Mouse (Mus musculus) A20 (cell line): ENCODE results near the gene Sytl3.
"Not testable (repeated sequence)": the region's sequence is repeated elsewhere in the genome, so short reads cannot be mapped to it uniquely, and the experiment has no call there.

ENCODE experiments used
- DNase-seq: peaks from one replicate; pipeline ENCODE4 v3.0.0-alpha.2; 2011; ENCODE audit warnings: low read depth, low spot score

Gene Sytl3

GRCm38 (mm10) chr17:6645668-6646067 is 13.2 kb upstream of the Sytl3 start:
- not testable (repeated sequence) for DNase-seq

- not testable (repeated sequence) for DNase-seq
These were observed 12.1 kb upstream of the Sytl3 start for GRCm38 (mm10) chr17:6646841-6647240.

DNA sequence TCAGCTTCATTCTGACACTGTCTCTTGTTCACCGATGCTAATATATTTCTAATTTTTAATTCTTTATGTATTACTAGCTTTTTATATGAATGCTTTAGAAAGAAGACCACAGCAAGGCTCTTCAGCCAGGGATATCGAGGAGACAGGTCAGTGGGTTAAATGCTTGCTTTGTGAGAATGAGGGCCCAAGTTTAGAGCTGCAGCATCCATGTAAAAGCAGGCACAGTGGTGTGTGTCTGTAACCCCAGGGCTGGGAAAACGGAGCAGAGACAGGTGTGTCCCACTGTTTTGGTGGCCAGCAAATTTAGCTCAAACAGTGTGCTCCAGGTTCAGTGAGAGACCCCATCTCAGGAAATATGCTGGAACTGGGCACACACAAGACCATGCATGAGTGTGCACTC is 11.4 kb upstream of the Sytl3 start:
- not testable (repeated sequence) for DNase-seq

DNA sequence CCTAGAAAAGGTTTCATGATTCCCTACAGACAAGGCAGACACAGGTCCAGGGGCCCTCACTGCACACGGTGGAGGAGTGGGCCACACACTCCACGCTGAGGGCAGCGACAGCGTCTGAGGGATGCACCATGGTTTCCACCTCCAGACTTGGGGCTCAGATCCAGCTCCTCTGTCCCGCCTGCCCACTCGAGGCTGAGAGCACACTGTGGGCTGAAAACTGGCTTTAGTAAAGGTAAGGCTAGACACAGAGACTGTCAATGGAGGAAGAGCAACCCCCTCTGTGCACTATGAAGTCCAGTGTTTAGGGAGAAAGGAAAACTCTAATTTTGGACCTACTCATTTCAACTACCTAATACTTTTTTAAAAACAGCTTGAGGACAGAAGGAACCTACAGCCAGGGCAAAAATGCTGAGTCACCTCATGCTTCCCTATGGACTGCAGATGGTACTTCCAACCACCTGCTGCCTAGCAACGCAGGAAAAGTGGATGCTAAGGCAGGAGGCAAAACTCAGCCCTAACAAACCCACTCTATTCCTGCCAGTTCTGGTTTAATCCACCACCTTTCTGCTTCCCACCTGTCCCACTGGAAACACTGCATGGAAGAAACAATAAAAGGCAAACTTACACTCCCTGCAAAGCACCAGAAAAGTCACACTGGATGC is 7.9 kb upstream of the Sytl3 start:
- DNase-seq = not testable (repeated sequence)

GRCm38 (mm10) chr17:6653341-6653946 is 5.4 kb upstream of the Sytl3 start:
- DNase-seq = not testable (repeated sequence)

GRCm38 (mm10) chr17:6655087-6655511 is 3.8 kb upstream of the Sytl3 start:
- peak; percentile 78 for DNase-seq

- peak; percentile 66 for DNase-seq
These were observed 3.2 kb upstream of the Sytl3 start, which contains the start of gene Dynlt1f for GRCm38 (mm10) chr17:6655567-6656281. TSS of gene Dynlt1f (minus strand) at chr17:6655900.

DNA sequence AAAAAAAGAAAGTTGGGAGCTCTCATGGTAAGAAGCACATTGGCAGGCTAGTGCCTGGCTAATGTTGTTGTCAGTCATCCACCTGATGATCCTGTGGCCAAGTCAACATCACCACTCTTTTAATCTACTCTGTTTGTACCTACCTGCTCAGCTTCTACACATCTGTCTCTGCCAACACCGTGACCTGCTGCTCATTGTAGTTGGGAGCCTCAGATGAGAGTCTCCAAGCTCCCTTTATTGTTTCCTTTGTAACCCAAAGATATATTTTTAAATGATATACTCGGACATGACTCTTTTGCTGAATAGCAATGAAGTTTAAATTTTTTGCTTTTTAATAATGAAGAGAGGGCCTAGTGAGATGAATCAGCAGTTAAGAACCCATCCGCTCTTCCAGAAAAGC is 2.4 kb upstream of the Sytl3 start:
- DNase-seq = not testable (repeated sequence)

GRCm38 (mm10) chr17:6660589-6660988 is 1.7 kb downstream of the Sytl3 start:
- DNase-seq = not testable (repeated sequence)

DNA sequence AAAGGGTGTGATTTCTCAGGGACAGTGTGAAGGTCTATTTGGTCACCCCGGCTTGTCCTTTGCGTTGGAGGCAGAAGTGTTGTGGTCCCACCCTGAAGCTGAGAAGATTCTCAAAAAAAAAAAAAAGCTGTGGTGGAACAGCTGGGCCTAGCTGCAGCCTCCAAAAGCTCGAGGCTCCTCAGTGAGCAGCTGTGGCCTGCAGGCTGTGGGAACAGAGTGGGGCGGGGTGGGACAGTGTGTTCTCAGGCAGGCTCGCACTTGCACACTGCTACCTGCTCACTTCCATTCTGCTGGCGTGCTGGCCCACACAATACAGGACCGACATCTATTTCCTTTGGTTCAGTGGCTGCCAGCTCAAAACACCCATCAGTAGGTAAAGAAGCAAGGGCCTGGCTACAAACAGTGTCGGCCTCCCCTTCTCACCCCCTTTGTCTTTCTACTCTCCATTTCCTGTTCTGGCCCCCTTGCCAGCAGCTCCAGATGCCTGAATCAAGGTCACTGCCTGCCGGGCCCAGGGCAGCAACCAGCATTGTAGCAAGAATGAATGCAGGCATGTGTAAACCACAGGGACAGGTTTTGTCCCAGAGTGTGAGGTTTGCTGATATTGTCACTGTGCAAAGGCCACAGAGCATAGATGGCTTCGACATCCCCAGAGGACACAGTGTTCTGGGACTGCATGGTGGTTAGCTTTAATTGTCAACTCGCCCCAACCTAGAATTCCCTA is 2.4 kb downstream of the Sytl3 start:
- DNase-seq = not testable (repeated sequence)

GRCm38 (mm10) chr17:6662840-6663239 is 3.9 kb downstream of the Sytl3 start:
- DNase-seq = not testable (repeated sequence)

DNA sequence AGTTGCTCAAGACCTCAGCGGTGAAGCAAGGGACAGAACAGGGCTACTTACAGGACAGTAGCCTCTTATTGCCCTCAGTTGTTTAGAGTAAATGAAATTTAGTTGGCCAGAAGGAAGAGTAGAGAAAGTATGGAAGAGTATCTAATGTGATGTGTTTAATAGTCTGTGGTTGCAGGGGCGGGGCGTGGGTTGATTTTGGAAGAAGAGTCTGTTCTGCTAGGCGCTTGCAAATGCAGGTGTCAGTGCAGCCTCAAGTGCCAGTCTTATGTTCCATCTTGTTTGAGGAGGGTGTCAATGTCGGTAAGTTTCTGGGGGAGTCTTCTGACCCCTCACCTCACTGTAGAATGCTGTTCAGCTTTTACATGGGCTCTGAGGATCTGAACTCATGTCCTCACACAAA is 6.5 kb downstream of the Sytl3 start:
- DNase-seq = not testable (repeated sequence)

DNA sequence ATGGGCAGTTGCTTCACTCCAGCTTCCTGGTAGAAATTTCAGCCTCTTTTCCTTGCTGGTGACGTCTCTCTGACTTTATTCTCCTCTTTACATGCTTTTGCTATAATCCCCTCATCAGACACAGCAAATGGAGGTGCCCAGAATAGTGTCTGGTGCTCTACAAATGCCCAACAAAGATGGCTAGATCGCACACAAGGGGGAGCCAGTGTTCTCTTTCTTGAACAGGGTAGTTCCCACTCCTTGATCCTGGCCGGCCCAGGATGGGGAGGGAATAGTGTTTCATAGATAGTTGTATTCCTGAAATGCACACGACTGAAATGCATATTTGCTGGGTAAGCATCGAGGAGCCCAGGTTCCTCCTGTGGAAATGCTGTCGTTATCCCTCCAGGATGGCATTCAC is 9.6 kb downstream of the Sytl3 start:
- DNase-seq = not testable (repeated sequence)

DNA sequence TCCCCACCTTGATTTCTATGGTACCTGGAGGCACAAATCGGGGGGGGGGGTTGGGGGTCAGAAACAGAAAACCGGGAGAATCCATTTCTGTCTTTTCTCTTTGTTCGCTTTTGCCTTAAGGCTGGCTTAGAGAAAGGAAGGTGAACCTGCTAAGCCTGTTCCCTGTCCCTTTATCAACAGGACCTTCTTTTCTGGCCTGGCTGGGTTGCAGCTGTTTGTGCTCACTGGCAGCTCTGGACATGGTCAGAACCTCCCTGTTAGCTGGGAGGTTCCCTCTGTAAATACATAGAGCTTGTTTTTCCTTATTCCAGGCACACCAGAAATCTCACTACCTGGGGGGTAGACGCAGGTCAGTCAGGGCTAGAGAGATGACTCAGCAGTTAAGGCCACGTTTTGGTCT is 15.4 kb downstream of the Sytl3 start:
- DNase-seq = not testable (repeated sequence)

DNA sequence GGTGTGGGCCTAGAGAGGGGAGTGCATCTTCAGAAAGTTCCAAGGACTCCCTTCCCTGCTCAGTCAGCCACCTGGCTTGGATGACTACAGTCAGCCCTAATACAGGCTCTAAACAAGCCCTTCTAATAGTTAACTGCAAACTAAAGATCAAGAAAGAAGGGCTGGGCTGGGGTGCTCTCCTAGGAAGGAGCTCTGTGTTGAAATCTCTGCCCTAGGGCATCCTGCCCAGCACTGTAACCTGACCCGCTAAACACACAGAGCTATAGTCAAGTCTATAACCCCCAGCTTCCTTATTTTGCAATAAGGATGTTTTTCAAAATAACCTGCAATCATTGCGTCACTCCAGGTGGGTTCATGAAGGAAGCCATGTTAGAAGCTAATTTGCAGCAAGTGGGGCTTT is 19.2 kb downstream of the Sytl3 start:
- DNase-seq = not testable (repeated sequence)

- not testable (repeated sequence) for DNase-seq
These were observed 22.8 kb downstream of the Sytl3 start for GRCm38 (mm10) chr17:6681721-6682120.

DNA sequence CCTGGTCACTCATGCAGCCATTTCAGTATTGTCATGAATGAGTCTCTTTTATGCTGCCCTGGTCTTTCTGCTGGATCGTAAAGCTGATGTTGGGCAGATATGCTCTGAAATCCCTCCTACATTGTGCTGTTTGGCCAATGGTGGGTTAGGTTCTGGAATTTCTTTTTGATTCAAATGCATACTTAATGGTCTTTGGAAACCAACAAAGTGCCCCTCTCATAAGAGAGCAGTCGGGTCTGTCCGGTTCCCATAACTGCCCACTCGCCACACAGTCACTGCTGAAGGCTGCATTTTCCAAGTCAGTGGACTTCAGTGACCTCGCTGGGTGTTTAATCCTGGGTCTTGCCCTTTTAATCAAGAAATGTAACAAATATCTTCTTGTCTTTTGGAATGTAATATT is 24.8 kb downstream of the Sytl3 start:
- not testable (repeated sequence) for DNase-seq

GRCm38 (mm10) chr17:6684464-6685287 is 25.8 kb downstream of the Sytl3 start:
- not testable (repeated sequence) for DNase-seq

GRCm38 (mm10) chr17:6685288-6685818 is 26.5 kb downstream of the Sytl3 start:
- not testable (repeated sequence) for DNase-seq

DNA sequence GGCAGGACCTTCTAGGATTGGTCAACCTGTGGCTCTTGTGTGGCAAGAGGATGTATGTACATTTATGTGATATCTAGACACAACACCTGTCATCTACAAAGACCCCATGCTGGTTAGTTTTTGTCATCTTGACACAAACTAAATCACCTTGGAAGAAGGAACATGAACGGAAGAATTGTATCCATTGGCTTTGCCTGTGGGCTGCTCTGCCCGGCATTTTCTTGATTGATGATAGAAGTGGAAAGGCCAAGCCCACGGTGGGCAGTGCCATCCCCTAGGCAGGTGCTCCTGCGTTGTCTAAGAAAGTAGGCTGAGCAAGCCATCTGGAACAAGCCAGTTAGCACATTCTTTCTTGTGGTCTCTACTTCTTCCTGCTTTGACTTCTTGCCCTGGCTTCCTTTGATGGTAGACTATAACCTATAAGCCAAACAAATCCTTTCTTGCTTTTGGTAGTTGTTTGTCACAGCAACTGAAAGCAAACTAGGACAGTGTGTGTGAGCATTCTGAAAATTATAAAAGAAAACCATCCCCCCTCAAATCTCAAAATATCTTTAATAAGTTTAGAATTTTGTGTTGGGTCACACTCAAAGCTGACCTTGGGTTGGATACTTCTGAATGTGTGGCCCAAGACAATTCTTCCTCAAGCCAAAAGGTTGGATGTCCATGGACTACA is 27.5 kb downstream of the Sytl3 start:
- DNase-seq = not testable (repeated sequence)
